8 mouse cellular contexts compared by ENCODE assay signal in genomic region chr17:84365006-84365716, GRCm38 (mm10).
DNase-seq lines count a peak whose midpoint lies in the region; ATAC-seq lines count a peak whose summit lies in the region.

No protein-coding gene starts in this region.

- no peak for DNase-seq in kidney, postnatal 25 days
- DNase-seq in cerebellum, adult 11-12 months = peak; percentile 55
- DNase-seq in forebrain, embryonic 11.5 days (ENCODE audit: low spot score) = no peak
- no peak for DNase-seq in midbrain, embryonic 10.5 days (ENCODE audit: low spot score)
- DNase-seq in ovary, postnatal 14 days (ENCODE audit: low spot score) = no peak
- no peak for DNase-seq in layer of hippocampus, postnatal 14 days (ENCODE audit: low spot score in 2 of 2)
- no peak for DNase-seq in left cerebral cortex, adult 8-10 months (ENCODE audit: low spot score in 2 of 2)

- no peak overlapping the region for H3K4me2 ChIP-seq in kidney, embryonic 14.5 days (replicated peaks; ENCODE audit: low read depth, low read length)
- no peak overlapping the region for H3K4me2 ChIP-seq in forebrain, embryonic 11.5 days (ENCODE audit: low read depth, low read length, severe bottlenecking)

- 40% methylated on average over 9 of the region's 9 CpGs for WGBS in kidney, embryonic 14.5 days
- WGBS in forebrain, embryonic 11.5 days = 64% methylated on average over 9 of the region's 9 CpGs
- whole genome bisulfite sequencing in midbrain, embryonic 10.5 days = 78% methylated on average over 9 of the region's 9 CpGs

- no peak for ATAC-seq in kidney, embryonic 14.5 days (ENCODE audit: low FRiP score, low TSS enrichment)
- no peak for ATAC-seq in forebrain, embryonic 11.5 days (replicated peaks; ENCODE audit: low FRiP score)

- no peaks in the 10 kb centered on the region for H3K9me3 ChIP-seq in kidney, embryonic 14.5 days (ENCODE audit: control insufficient read depth, low read length)
- no peaks in the 10 kb centered on the region for H3K9me3 ChIP-seq in forebrain, embryonic 11.5 days (ENCODE audit: control insufficient read depth, low read length)
- H3K9me3 ChIP-seq in midbrain, embryonic 10.5 days (replicated peaks) = no peaks in the 10 kb centered on the region

- peak overlapping the region; percentile 87 for H3K27ac ChIP-seq in kidney, embryonic 14.5 days (ENCODE audit: low read depth, low read length)
- H3K27ac ChIP-seq in forebrain, embryonic 11.5 days (ENCODE audit: low read depth, low read length) = peak overlapping the region; percentile 51
- peak overlapping the region; percentile 76 for H3K27ac ChIP-seq in midbrain, embryonic 10.5 days (replicated peaks)

- no peak overlapping the region for H3K9ac ChIP-seq in kidney, embryonic 14.5 days (ENCODE audit: low read depth, low read length)
- H3K9ac ChIP-seq in forebrain, embryonic 11.5 days (ENCODE audit: low read length) = peak overlapping the region; percentile 13; the same call in 1 of the 2 replicates

- no peak overlapping the region for H3K4me3 ChIP-seq in kidney, embryonic 14.5 days (ENCODE audit: low read length)
- H3K4me3 ChIP-seq in forebrain, embryonic 11.5 days (ENCODE audit: low read depth, low read length) = no peak overlapping the region
- no peak overlapping the region for H3K4me3 ChIP-seq in midbrain, embryonic 10.5 days

- H3K4me1 ChIP-seq in kidney, embryonic 14.5 days (ENCODE audit: control insufficient read depth, insufficient read depth, low read length) = peaks cover 64% of the 10 kb centered on the region
- peaks cover 14% of the 10 kb centered on the region for H3K4me1 ChIP-seq in forebrain, embryonic 11.5 days (replicated peaks; ENCODE audit: control insufficient read depth, insufficient read depth, low read length)
- peaks cover 52% of the 10 kb centered on the region for H3K4me1 ChIP-seq in midbrain, embryonic 10.5 days

- H3K27me3 ChIP-seq in kidney, embryonic 14.5 days (ENCODE audit: control insufficient read depth, insufficient read depth, low read length) = no peaks in the 10 kb centered on the region
- H3K27me3 ChIP-seq in forebrain, embryonic 11.5 days (ENCODE audit: control insufficient read depth, insufficient read depth, low read length) = no peaks in the 10 kb centered on the region
- H3K27me3 ChIP-seq in midbrain, embryonic 10.5 days (ENCODE audit: low read depth, poor library complexity, severe bottlenecking) = no peaks in the 10 kb centered on the region

- no peaks in the 10 kb centered on the region; the same call in 1 of the 2 replicates for H3K36me3 ChIP-seq in kidney, embryonic 14.5 days (ENCODE audit: control insufficient read depth, insufficient read depth, low read length)
- H3K36me3 ChIP-seq in forebrain, embryonic 11.5 days (ENCODE audit: control insufficient read depth, insufficient read depth, low read length) = no peaks in the 10 kb centered on the region; the same call in 1 of the 2 replicates
- H3K36me3 ChIP-seq in midbrain, embryonic 10.5 days = peaks cover 6% of the 10 kb centered on the region
